9 mouse cellular contexts compared by ENCODE assay signal in genomic region chr9:110410908-110411887, GRCm38 (mm10). TPM values are rescaled to one million over a fixed set of nuclear protein-coding genes. Genes with fewer than 3 reads are reported as not detected.
DNase-seq lines count a peak whose midpoint lies in the region; ATAC-seq lines count a peak whose summit lies in the region.
"Had no signal": no experiment of that assay in that cellular context is flagged by ENCODE, and none has a peak within 500 bp of the region (broad histone marks: within the 10 kb centered on the region; RNA-seq: fewer than 3 reads in every experiment).

No protein-coding gene starts in this region.

- intact Hi-C loops in left cerebral cortex, postnatal 14 days (cut with DNase I): loop anchor here (5.0 to 10.0 kb wide), 3 partner anchors 296 to 454 kb away; no protein-coding TSS in a partner anchor

- H3K27me3 ChIP-seq in heart, embryonic 11.5 days (ENCODE audit: control insufficient read depth, insufficient read depth, low read length): no peaks in the 10 kb centered on the region
- no peaks in the 10 kb centered on the region for H3K27me3 ChIP-seq in embryonic facial prominence, embryonic 10.5 days (replicated peaks; ENCODE audit: low read depth, poor library complexity, severe bottlenecking)
- H3K27me3 ChIP-seq: embryonic facial prominence, embryonic 12.5 days had no signal

- peaks cover 7% of the 10 kb centered on the region for H3K4me1 ChIP-seq in heart, embryonic 11.5 days (ENCODE audit: control insufficient read depth, insufficient read depth, low read length)
- H3K4me1 ChIP-seq in embryonic facial prominence, embryonic 10.5 days: peaks cover 24% of the 10 kb centered on the region

- no peak overlapping the region for H3K9ac ChIP-seq in heart, embryonic 11.5 days (ENCODE audit: low read depth, low read length)
- H3K9ac ChIP-seq: embryonic facial prominence, embryonic 12.5 days had no signal

- H3K9me3 ChIP-seq in heart, embryonic 11.5 days (replicated peaks; ENCODE audit: control insufficient read depth, low read length): no peaks in the 10 kb centered on the region
- no peaks in the 10 kb centered on the region for H3K9me3 ChIP-seq in embryonic facial prominence, embryonic 10.5 days
- H3K9me3 ChIP-seq: embryonic facial prominence, embryonic 12.5 days had no signal

- WGBS in heart, embryonic 11.5 days (ENCODE audit: insufficient replicate concordance): 36% methylated on average over 6 of the region's 6 CpGs
- WGBS in embryonic facial prominence, embryonic 10.5 days: 44% methylated on average over 6 of the region's 6 CpGs

- H3K27ac ChIP-seq in heart, embryonic 11.5 days (ENCODE audit: low read depth, low read length): no peak overlapping the region
- no peak overlapping the region for H3K27ac ChIP-seq in embryonic facial prominence, embryonic 10.5 days (replicated peaks)
- H3K27ac ChIP-seq: embryonic facial prominence, embryonic 12.5 days had no signal

- ATAC-seq in heart, embryonic 11.5 days (replicated peaks; ENCODE audit: insufficient number of reproducible peaks, low FRiP score, low TSS enrichment): no peak

- no peak overlapping the region for H3K4me2 ChIP-seq in heart, embryonic 11.5 days
- H3K4me2 ChIP-seq: embryonic facial prominence, embryonic 12.5 days had no signal

- no peak overlapping the region for H3K4me3 ChIP-seq in heart, embryonic 11.5 days (ENCODE audit: low read depth, low read length)
- H3K4me3 ChIP-seq in embryonic facial prominence, embryonic 10.5 days: no peak overlapping the region
- H3K4me3 ChIP-seq: embryonic facial prominence, embryonic 12.5 days had no signal

- no peaks in the 10 kb centered on the region for H3K36me3 ChIP-seq in heart, embryonic 11.5 days (ENCODE audit: control insufficient read depth, insufficient read depth, low read length)
- no peaks in the 10 kb centered on the region for H3K36me3 ChIP-seq in embryonic facial prominence, embryonic 10.5 days (replicated peaks)
- H3K36me3 ChIP-seq: embryonic facial prominence, embryonic 12.5 days had no signal

- peak; percentile 84 to 93 for DNase-seq in heart, adult 18-20 months
- peak; percentile 90 for DNase-seq in adrenal gland, postnatal 10 days
- DNase-seq in embryonic facial prominence, embryonic 10.5 days (ENCODE audit: low spot score): peak; percentile 85
- DNase-seq in heart, postnatal 4 days: peak; percentile 91
- peak; percentile 81 to 83 for DNase-seq in left cerebral cortex, postnatal 14 days (ENCODE audit: low spot score in 2 of 2)
- peak; percentile 78 to 86 for DNase-seq in natural killer cell, adult 2 months (ENCODE audit: low spot score in 2 of 2)
- peak; percentile 55 for DNase-seq in telencephalon, adult 2 months (ENCODE audit: low read depth, low spot score)

RNA-seq across cellular contexts. Expression of gene Ptpn23, which starts 3.2 kb away (rescaled TPM):
- total RNA-seq in heart, adult 18-20 months (2021): 10 to 100 TPM; 13.4 to 14.6 TPM
- polyA plus RNA-seq in heart, embryonic 11.5 days (2014; fragmentation: Nextera tagmentation; extraction: Ambion mirVana): 11.7 and 14.1 TPM in 2 replicates
- 10 to 100 TPM; 33.4 to 38.8 TPM for total RNA-seq in adrenal gland, postnatal 10 days (2021)
- polyA plus RNA-seq in embryonic facial prominence, embryonic 10.5 days (2016; fragmentation: Nextera tagmentation; extraction: Ambion mirVana): 15.1 and 15.5 TPM in 2 replicates
- 10 to 100 TPM; 32.4 to 33.7 TPM for total RNA-seq in heart, postnatal 4 days (2021)
- 10 to 100 TPM; 54.2 to 59.7 TPM for total RNA-seq in left cerebral cortex, postnatal 14 days (2021)

RNA-seq across cellular contexts. Expression of gene Ngp, which starts 8.3 kb away (rescaled TPM):
- total RNA-seq in heart, adult 18-20 months (2021): not detected
- 0.42 and 1.6 TPM in 2 replicates for polyA plus RNA-seq in heart, embryonic 11.5 days (2014; fragmentation: Nextera tagmentation; extraction: Ambion mirVana)
- 10 to 100 TPM; 25.5 to 35.5 TPM for total RNA-seq in adrenal gland, postnatal 10 days (2021)
- polyA plus RNA-seq in embryonic facial prominence, embryonic 10.5 days (2016; fragmentation: Nextera tagmentation; extraction: Ambion mirVana): not detected in 2 replicates
- total RNA-seq in heart, postnatal 4 days (2021): 1 to 10 TPM; 1.8 to 3.2 TPM
- under 1 TPM in 1 of 2 experiments, not detected in 1; 0.63 TPM for total RNA-seq in left cerebral cortex, postnatal 14 days (2021)

Comparison
In these comparisons a context has a peak if more than half of its experiments do, and no peak if none do; other contexts are left out.
1. RNA of gene Ngp, which starts 8.3 kb away (total RNA-seq): 25.5 to 35.5 TPM in adrenal gland, postnatal 10 days; 1.8 to 3.2 TPM in heart, postnatal 4 days, 0.63 TPM in left cerebral cortex, postnatal 14 days and not detected in heart, adult 18-20 months; every median in the first group is over 4 times any median in the second.
2. Peak in every context shown above with its lines, with median percentiles within 50 percentile points of each other: DNase-seq.